Mouse (Mus musculus) liver, postnatal 0 days (tissue): ENCODE data around the gene Trf. TPM values are rescaled to one million over a fixed set of nuclear protein-coding genes. Genes with fewer than 3 reads are reported as not detected.
A peak's percentile ranks its signal among the peaks of the same experiment; 100 is the strongest.

Experiments used
- ATAC-seq: fragments of 200-750 bp; cut with Nextera tagmentation; 2 replicates; pipeline ENCODE4 v1.8.0; 2017; ENCODE audit warnings: mild to moderate bottlenecking, moderate library complexity
- DNase-seq: peaks from one replicate; pipeline ENCODE4 v3.0.0-alpha.2; 2016
- H3K27ac ChIP-seq: fragments of 300-500 bp; sonication (generic); 2 replicates; pipeline ENCODE4 v1.5.1; 2014; ENCODE audit warnings: antibody characterized with exemption, moderate library complexity, mild to moderate bottlenecking, low read depth
- H3K27me3 ChIP-seq: fragments of 300-500 bp; sonication (generic); 2 replicates; pipeline ENCODE4 v1.6.1; 2014; ENCODE audit warnings: low read length, control low read depth, mixed read lengths; ENCODE audit not compliant: insufficient read depth
- H3K36me3 ChIP-seq: fragments of 300-500 bp; sonication (generic); replicated peaks from 2 replicates; pipeline ENCODE4 v1.6.1; 2014; ENCODE audit warnings: mild to moderate bottlenecking, control low read depth, low read length, moderate library complexity, mixed read lengths; ENCODE audit not compliant: insufficient read depth
- H3K4me1 ChIP-seq: fragments of 300-500 bp; sonication (generic); 2 replicates; pipeline ENCODE4 v1.6.1; 2014; ENCODE audit warnings: antibody characterized with exemption, mild to moderate bottlenecking, control low read depth; ENCODE audit not compliant: insufficient read depth
- H3K4me2 ChIP-seq: fragments of 300-500 bp; sonication (generic); 2 replicates; pipeline ENCODE4 v1.6.1; 2014; ENCODE audit warnings: low read depth, mild to moderate bottlenecking, low read length, moderate library complexity, mixed read lengths
- H3K4me3 ChIP-seq: fragments of 300-500 bp; sonication (generic); 2 replicates; pipeline ENCODE4 v1.5.1; 2014; ENCODE audit warnings: low read depth, low read length
- H3K9ac ChIP-seq: fragments of 300-500 bp; sonication (generic); replicated peaks from 2 replicates; pipeline ENCODE4 v1.6.1; 2014; ENCODE audit warnings: mild to moderate bottlenecking, moderate library complexity
- H3K9me3 ChIP-seq: fragments of 300-500 bp; sonication (generic); 2 replicates; pipeline ENCODE4 v1.6.1; 2016; ENCODE audit warnings: mild to moderate bottlenecking, control low read depth, low read length, mixed read lengths
- CTCF ChIP-seq: sonication (generic); IDR thresholded peaks from 2 replicates; pipeline ENCODE4 v1.5.1; 2016; ENCODE audit warnings: antibody characterized with exemption, low read depth
- EP300 ChIP-seq: IDR thresholded peaks from 2 replicates; pipeline ENCODE4 v1.6.1; 2016; ENCODE audit warnings: antibody characterized with exemption, low read depth, mild to moderate bottlenecking
- WGBS: fragments of 180-500 bp; shearing (Covaris S2); extraction: QIAGEN DNeasy Blood & Tissue Kit; methylation state at CpG from one replicate; pipeline ENCODE4 v1.1.7; 2014; ENCODE audit not compliant: insufficient replicate concordance; 5-methylcytosine and 5-hydroxymethylcytosine counted together
- polyA plus RNA-seq: library from polyadenylated mRNA; unstranded; fragments of >200 nt; fragmentation: Nextera tagmentation; extraction: Ambion mirVana; gene quantifications from 2 replicates; pipeline ENCODE4 v1.2.1, GENCODE M21; 2015

Gene Trf
- polyA plus RNA-seq, 1 experiment from 2014 or later = 33,336 TPM

DNA sequence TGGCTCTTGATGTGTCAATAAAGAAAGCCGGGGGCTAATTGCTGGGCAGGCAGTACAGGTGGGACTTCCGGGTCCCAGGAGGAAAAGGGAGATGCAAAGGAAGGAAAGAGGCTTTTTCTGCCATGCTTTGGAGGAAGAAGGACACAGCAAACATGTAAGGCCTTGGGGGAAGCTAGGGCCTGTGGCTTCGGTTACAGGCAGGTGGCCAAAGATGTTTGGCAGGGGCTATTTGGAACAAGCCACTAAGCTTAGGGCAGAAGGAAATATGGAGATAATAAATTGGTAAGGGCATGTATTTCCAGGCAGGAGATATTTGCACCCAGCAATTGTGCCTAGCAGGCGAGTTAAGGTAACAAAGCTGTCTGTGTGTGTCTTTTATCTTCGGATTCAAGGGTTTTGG, 22.7 kb upstream of the Trf start:
- WGBS = 77% methylated on average over 5 of the region's 5 CpGs
- TF ChIP-seq CTCF (no peak), EP300 (no peak)
- peak overlapping the region; percentile 29; the same call in 1 of the 2 replicates for H3K27ac ChIP-seq
- no peaks in the 10 kb centered on the region for H3K27me3 ChIP-seq
- no peak overlapping the region for H3K4me3 ChIP-seq
- no peak for ATAC-seq
- H3K4me2 ChIP-seq = no peak overlapping the region
- H3K4me1 ChIP-seq = peaks cover 5% of the 10 kb centered on the region; the same call in 1 of the 2 replicates
- DNase-seq = no peak
- H3K9ac ChIP-seq = no peak overlapping the region
- H3K36me3 ChIP-seq = 0 out of 2 replicates have a peak, but pooled peaks cover 7% of the 10 kb centered on the region
- no peaks in the 10 kb centered on the region for H3K9me3 ChIP-seq

- Histone ChIP-seq H3K27me3 (no peaks in the 10 kb centered on the region), H3K9me3 (no peaks in the 10 kb centered on the region), H3K4me3 (no peak overlapping the region), H3K36me3 (no peaks in the 10 kb centered on the region), H3K4me2 (no peak overlapping the region), H3K4me1 (peaks cover 5% of the 10 kb centered on the region; the same call in 1 of the 2 replicates), H3K9ac (no peak overlapping the region), H3K27ac (no peak overlapping the region)
- no peak for DNase-seq
- TF ChIP-seq CTCF (no peak), EP300 (no peak)
- ATAC-seq = no peak
- WGBS = 50% methylated on average over 4 of the region's 4 CpGs
Measured at GRCm38 (mm10) chr9:103248618-103249017, 18.4 kb upstream of the Trf start.

DNA sequence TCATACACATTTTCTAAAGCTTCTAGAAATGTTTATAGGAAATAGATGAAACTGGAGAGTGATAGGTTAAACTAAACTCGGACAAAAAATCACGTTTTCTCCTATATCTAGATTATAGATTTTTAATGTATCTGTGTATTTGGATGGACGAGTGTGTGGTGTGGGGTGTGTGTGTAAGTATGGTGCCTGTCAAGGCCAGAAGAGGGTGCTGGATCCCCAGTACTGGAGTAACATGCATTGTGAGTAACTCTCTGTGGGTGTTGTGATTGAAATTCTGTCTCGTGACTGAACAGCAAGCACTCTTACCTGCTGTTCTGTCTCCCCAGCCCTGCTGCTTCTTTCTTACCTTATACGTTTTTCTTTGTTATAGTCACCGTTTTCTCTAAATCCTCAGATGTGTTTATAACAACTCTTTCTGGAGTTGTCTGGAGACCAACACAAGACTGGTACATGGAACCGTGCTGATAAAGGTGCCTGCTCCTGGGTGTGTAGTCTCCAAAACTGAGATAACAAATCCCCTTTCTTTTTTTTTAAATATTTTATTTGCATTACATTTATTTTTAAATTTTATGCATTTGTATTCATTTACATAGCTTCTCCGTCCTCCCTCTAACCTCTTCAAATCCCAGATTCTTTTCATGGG, 16.4 kb upstream of the Trf start:
- Histone ChIP-seq H3K9me3 (no peaks in the 10 kb centered on the region), H3K4me2 (no peak overlapping the region), H3K36me3 (no peaks in the 10 kb centered on the region), H3K4me1 (peaks cover 10% of the 10 kb centered on the region), H3K9ac (no peak overlapping the region), H3K27me3 (no peaks in the 10 kb centered on the region), H3K4me3 (no peak overlapping the region), H3K27ac (no peak overlapping the region)
- peak; percentile 34; the same call in 1 of the 2 replicates for ATAC-seq
- WGBS = 66% methylated on average over 8 of the region's 8 CpGs
- DNase-seq = no peak
- TF ChIP-seq CTCF = peak; percentile 62
- no peak for TF ChIP-seq EP300

GRCm38 (mm10) chr9:103243640-103244039, 13.4 kb upstream of the Trf start:
- H3K36me3 ChIP-seq = no peaks in the 10 kb centered on the region
- no peak for TF ChIP-seq CTCF
- TF ChIP-seq EP300 = peak; percentile 82
- ATAC-seq (peak; percentile 88), DNase-seq (peak; percentile 47)
- H3K27ac ChIP-seq = peak overlapping the region; percentile 94
- H3K9ac ChIP-seq = no peak overlapping the region
- H3K4me3 ChIP-seq = no peak overlapping the region
- H3K4me1 ChIP-seq = peaks cover 23% of the 10 kb centered on the region
- no peaks in the 10 kb centered on the region for H3K27me3 ChIP-seq
- H3K4me2 ChIP-seq = peak overlapping the region; percentile 13
- H3K9me3 ChIP-seq = no peaks in the 10 kb centered on the region
- WGBS = 69% methylated on average over 4 of the region's 4 CpGs

DNA sequence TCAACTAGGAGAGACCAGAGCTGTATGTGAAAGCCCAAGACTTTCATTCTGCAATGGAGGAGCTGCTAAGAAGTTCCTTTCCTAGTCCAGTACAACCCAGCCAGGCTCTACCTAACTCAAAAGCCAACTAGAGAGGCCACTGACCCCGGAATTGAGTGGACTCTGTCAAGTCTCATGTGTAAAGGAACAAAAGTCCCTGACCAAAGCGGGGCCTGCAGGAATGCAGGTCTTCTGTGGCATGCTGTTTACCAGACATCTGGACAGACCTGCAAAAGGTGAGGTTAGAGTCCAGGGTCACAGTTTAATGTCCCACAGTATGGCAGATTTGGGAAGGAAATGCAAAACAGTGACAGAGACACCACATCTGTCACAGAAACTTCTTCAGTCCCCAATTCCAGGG, 11.0 kb upstream of the Trf start:
- Histone ChIP-seq H3K4me2 (no peak overlapping the region), H3K4me1 (peaks cover 20% of the 10 kb centered on the region), H3K9ac (peak overlapping the region; percentile 48), H3K4me3 (no peak overlapping the region), H3K36me3 (no peaks in the 10 kb centered on the region), H3K27me3 (no peaks in the 10 kb centered on the region), H3K27ac (peak overlapping the region; percentile 94), H3K9me3 (no peaks in the 10 kb centered on the region)
- 47% methylated on average over 2 of the region's 2 CpGs for WGBS
- ATAC-seq = peak; percentile 67
- DNase-seq = peak; percentile 47
- TF ChIP-seq EP300 (peak; percentile 58), CTCF (no peak)

GRCm38 (mm10) chr9:103239471-103239870, 9.2 kb upstream of the Trf start:
- Histone ChIP-seq H3K9ac (no peak overlapping the region), H3K4me2 (no peak overlapping the region), H3K9me3 (no peaks in the 10 kb centered on the region), H3K27ac (peak overlapping the region; percentile 34), H3K36me3 (no peaks in the 10 kb centered on the region), H3K4me1 (peaks cover 23% of the 10 kb centered on the region), H3K4me3 (no peak overlapping the region), H3K27me3 (no peaks in the 10 kb centered on the region)
- no peak for DNase-seq
- TF ChIP-seq EP300 (no peak), CTCF (no peak)
- 81% methylated on average over 6 of the region's 6 CpGs for WGBS
- peak; percentile 16; the same call in 1 of the 2 replicates for ATAC-seq
